12 mouse cellular contexts compared by ENCODE assay signal in genomic region chr12:83112901-83113628, GRCm38 (mm10).
DNase-seq lines count a peak whose midpoint lies in the region; ATAC-seq lines count a peak whose summit lies in the region.
"Had no signal": no experiment of that assay in that cellular context is flagged by ENCODE, and none has a peak within 500 bp of the region (broad histone marks: within the 10 kb centered on the region; RNA-seq: fewer than 3 reads in every experiment).

No protein-coding gene starts in this region.

- peaks cover 23% of the 10 kb centered on the region for H3K4me1 ChIP-seq in forebrain, embryonic 16.5 days (replicated peaks; ENCODE audit: control insufficient read depth, insufficient read depth, low read length)
- peaks cover 11% of the 10 kb centered on the region for H3K4me1 ChIP-seq in forebrain, embryonic 13.5 days
- peaks cover 27% of the 10 kb centered on the region for H3K4me1 ChIP-seq in neural tube, embryonic 13.5 days (replicated peaks)
- H3K4me1 ChIP-seq in liver, embryonic 16.5 days (ENCODE audit: control insufficient read depth, low read depth, low read length), result peaks cover 26% of the 10 kb centered on the region
- H3K4me1 ChIP-seq: lung, embryonic 15.5 days had no signal

- no peaks in the 10 kb centered on the region for H3K9me3 ChIP-seq in forebrain, embryonic 16.5 days (ENCODE audit: control insufficient read depth, low read length)
- no peaks in the 10 kb centered on the region for H3K9me3 ChIP-seq in forebrain, embryonic 13.5 days (replicated peaks)
- H3K9me3 ChIP-seq in neural tube, embryonic 13.5 days, result no peaks in the 10 kb centered on the region
- no peaks in the 10 kb centered on the region for H3K9me3 ChIP-seq in liver, embryonic 16.5 days (replicated peaks; ENCODE audit: control insufficient read depth, low read length)
- H3K9me3 ChIP-seq: lung, embryonic 15.5 days had no signal

- 69% methylated on average over 6 of the region's 6 CpGs for WGBS in forebrain, embryonic 16.5 days
- WGBS in forebrain, embryonic 13.5 days, result 67% methylated on average over 6 of the region's 6 CpGs
- 72% methylated on average over 6 of the region's 6 CpGs for WGBS in neural tube, embryonic 13.5 days
- WGBS in liver, embryonic 16.5 days (ENCODE audit: insufficient replicate concordance), result 27% methylated on average over 6 of the region's 6 CpGs

- no peak overlapping the region for H3K4me3 ChIP-seq in forebrain, embryonic 16.5 days (replicated peaks; ENCODE audit: low read length)
- no peak overlapping the region for H3K4me3 ChIP-seq in forebrain, embryonic 13.5 days
- no peak overlapping the region for H3K4me3 ChIP-seq in neural tube, embryonic 13.5 days
- H3K4me3 ChIP-seq in liver, embryonic 16.5 days (ENCODE audit: low read depth, low read length), result peak overlapping the region; percentile 9; the same call in 1 of the 2 replicates
- H3K4me3 ChIP-seq: lung, embryonic 15.5 days had no signal

- ATAC-seq in forebrain, embryonic 16.5 days, result peak; percentile 56
- no peak; the same call in 1 of the 2 replicates for ATAC-seq in forebrain, embryonic 13.5 days
- no peak for ATAC-seq in neural tube, embryonic 13.5 days (ENCODE audit: low read depth)
- ATAC-seq in liver, embryonic 16.5 days (ENCODE audit: low read depth), result peak; percentile 92

- no peak for DNase-seq in neural tube, embryonic 10.5 days (ENCODE audit: extremely low spot score, low spot score)
- DNase-seq in spleen, postnatal 4 days (ENCODE audit: low spot score in 2 of 2), result peak; percentile 58 to 74
- DNase-seq in gastrocnemius, postnatal 4 days (ENCODE audit: low spot score in 2 of 2), result no peak
- no peak for DNase-seq in lung, postnatal 10 days
- DNase-seq: adrenal gland, adult 2 months; heart, postnatal 4 days; right cerebral cortex, postnatal 25 days had no signal

- H3K27me3 ChIP-seq in forebrain, embryonic 16.5 days (replicated peaks; ENCODE audit: control insufficient read depth, insufficient read depth, low read length), result no peaks in the 10 kb centered on the region
- H3K27me3 ChIP-seq in forebrain, embryonic 13.5 days, result no peaks in the 10 kb centered on the region
- no peaks in the 10 kb centered on the region for H3K27me3 ChIP-seq in neural tube, embryonic 13.5 days
- H3K27me3 ChIP-seq in liver, embryonic 16.5 days (ENCODE audit: control insufficient read depth, insufficient read depth, low read depth, low read length), result no peaks in the 10 kb centered on the region
- H3K27me3 ChIP-seq: lung, embryonic 15.5 days had no signal

- no peak overlapping the region for H3K4me2 ChIP-seq in forebrain, embryonic 16.5 days (ENCODE audit: low read length)
- no peak overlapping the region for H3K4me2 ChIP-seq in forebrain, embryonic 13.5 days
- H3K4me2 ChIP-seq in neural tube, embryonic 13.5 days, result no peak overlapping the region
- H3K4me2 ChIP-seq in liver, embryonic 16.5 days (ENCODE audit: low read depth, low read length), result peak overlapping the region; percentile 54
- H3K4me2 ChIP-seq: lung, embryonic 15.5 days had no signal

- no peak overlapping the region; the same call in 1 of the 2 replicates for H3K27ac ChIP-seq in forebrain, embryonic 16.5 days (ENCODE audit: low read length)
- no peak overlapping the region for H3K27ac ChIP-seq in forebrain, embryonic 13.5 days
- 0 out of 2 replicates have a peak overlapping the region, but pooled peaks have one; percentile 6 for H3K27ac ChIP-seq in neural tube, embryonic 13.5 days (replicated peaks)
- peak overlapping the region; percentile 77 for H3K27ac ChIP-seq in liver, embryonic 16.5 days (ENCODE audit: low read length)
- H3K27ac ChIP-seq: lung, embryonic 15.5 days had no signal

- H3K36me3 ChIP-seq in forebrain, embryonic 16.5 days (ENCODE audit: control insufficient read depth, insufficient read depth), result no peaks in the 10 kb centered on the region
- H3K36me3 ChIP-seq in forebrain, embryonic 13.5 days (ENCODE audit: poor library complexity, severe bottlenecking), result no peaks in the 10 kb centered on the region
- H3K36me3 ChIP-seq in neural tube, embryonic 13.5 days, result no peaks in the 10 kb centered on the region
- H3K36me3 ChIP-seq in liver, embryonic 16.5 days (ENCODE audit: control insufficient read depth, insufficient read depth), result no peaks in the 10 kb centered on the region
- H3K36me3 ChIP-seq: lung, embryonic 15.5 days had no signal

- no peak overlapping the region for H3K9ac ChIP-seq in forebrain, embryonic 16.5 days (replicated peaks; ENCODE audit: low read depth, low read length)
- no peak overlapping the region for H3K9ac ChIP-seq in forebrain, embryonic 13.5 days
- no peak overlapping the region for H3K9ac ChIP-seq in neural tube, embryonic 13.5 days
- H3K9ac ChIP-seq in liver, embryonic 16.5 days (ENCODE audit: low read depth, low read length), result peak overlapping the region; percentile 54
- H3K9ac ChIP-seq: lung, embryonic 15.5 days had no signal

Comparison
In these comparisons a context has a peak if more than half of its experiments do, and no peak if none do; other contexts are left out.
1. ATAC-seq: peak in forebrain, embryonic 16.5 days (single experiment) and liver, embryonic 16.5 days (single experiment); none in forebrain, embryonic 13.5 days (single experiment) and neural tube, embryonic 13.5 days (single experiment).
2. H3K27ac ChIP-seq: peak in neural tube, embryonic 13.5 days (single experiment) and liver, embryonic 16.5 days (single experiment); none in forebrain, embryonic 16.5 days (single experiment) and forebrain, embryonic 13.5 days (single experiment).
3. DNase-seq: peak in spleen, postnatal 4 days (2 of 2); none in neural tube, embryonic 10.5 days (single experiment), gastrocnemius, postnatal 4 days (0 of 2) and lung, postnatal 10 days (single experiment).